Mouse (Mus musculus) forebrain, embryonic 11.5 days (tissue): ENCODE results near the gene Col16a1. TPM values are rescaled to one million over a fixed set of nuclear protein-coding genes. Genes with fewer than 3 reads are reported as not detected.

Source experiments
- ATAC-seq: fragments of 200-750 bp; cut with Nextera tagmentation; replicated peaks from 2 replicates; pipeline ENCODE4 v1.8.0; 2017; ENCODE audit warnings: moderate TSS enrichment; ENCODE audit not compliant: low FRiP score
- DNase-seq: peaks from one replicate; pipeline ENCODE4 v3.0.0-alpha.2; 2017; ENCODE audit warnings: low spot score
- H3K27ac ChIP-seq: fragments of 300-500 bp; sonication (generic); 2 replicates; pipeline ENCODE4 v1.5.1; 2014; ENCODE audit warnings: low read depth, low read length
- H3K27me3 ChIP-seq: fragments of 300-500 bp; sonication (generic); 2 replicates; pipeline ENCODE4 v1.6.1; 2014; ENCODE audit warnings: mild to moderate bottlenecking, low read length, mixed read lengths; ENCODE audit not compliant: control insufficient read depth, insufficient read depth
- H3K36me3 ChIP-seq: fragments of 300-500 bp; sonication (generic); 2 replicates; pipeline ENCODE4 v1.6.1; 2014; ENCODE audit warnings: mild to moderate bottlenecking, low read length, moderate library complexity, mixed read lengths; ENCODE audit not compliant: control insufficient read depth, insufficient read depth
- H3K4me1 ChIP-seq: fragments of 300-500 bp; sonication (generic); replicated peaks from 2 replicates; pipeline ENCODE4 v1.6.1; 2014; ENCODE audit warnings: low read length, mixed read lengths; ENCODE audit not compliant: control insufficient read depth, insufficient read depth
- H3K4me2 ChIP-seq: fragments of 300-500 bp; sonication (generic); 2 replicates; pipeline ENCODE4 v1.6.1; 2014; ENCODE audit warnings: low read depth, mild to moderate bottlenecking, low read length, moderate library complexity, mixed read lengths; ENCODE audit not compliant: severe bottlenecking
- H3K4me3 ChIP-seq: fragments of 300-500 bp; sonication (generic); 2 replicates; pipeline ENCODE4 v1.5.1; 2014; ENCODE audit warnings: low read depth, low read length
- H3K9ac ChIP-seq: fragments of 300-500 bp; sonication (generic); 2 replicates; pipeline ENCODE4 v1.6.1; 2014; ENCODE audit warnings: low read length
- H3K9me3 ChIP-seq: fragments of 300-500 bp; sonication (generic); 2 replicates; pipeline ENCODE4 v1.6.1; 2016; ENCODE audit warnings: low read length, mixed read lengths; ENCODE audit not compliant: control insufficient read depth
- WGBS: fragments of 180-500 bp; shearing (Covaris S2); extraction: QIAGEN DNeasy Blood & Tissue Kit; methylation state at CpG from one replicate; pipeline ENCODE4 v1.1.7; 2014; 5-methylcytosine and 5-hydroxymethylcytosine counted together
- polyA plus RNA-seq: library from polyadenylated mRNA; unstranded; fragments of >200 nt; fragmentation: Nextera tagmentation; extraction: Ambion mirVana; gene quantifications from 2 replicates; pipeline ENCODE4 v1.2.1, GENCODE M21; 2014

The Col16a1 gene
- polyA plus RNA-seq, 1 experiment from 2014 or later: 5.9 TPM

GRCm38 (mm10) chr4:130070523-130070922, 22.9 kb downstream of the Col16a1 start:
- DNase-seq (no peak), ATAC-seq (no peak)
- Histone ChIP-seq H3K27me3 (no peaks in the 10 kb centered on the region), H3K36me3 (no peaks in the 10 kb centered on the region), H3K9ac (no peak overlapping the region), H3K27ac (no peak overlapping the region), H3K4me1 (no peaks in the 10 kb centered on the region), H3K9me3 (no peaks in the 10 kb centered on the region), H3K4me3 (no peak overlapping the region), H3K4me2 (no peak overlapping the region)
- WGBS: 73% methylated on average over 3 of the region's 3 CpGs

- H3K36me3 ChIP-seq: no peaks in the 10 kb centered on the region
- ATAC-seq: no peak
- H3K4me3 ChIP-seq: no peak overlapping the region
- H3K27ac ChIP-seq: no peak overlapping the region
- no peak for DNase-seq
- H3K4me1 ChIP-seq: no peaks in the 10 kb centered on the region
- H3K27me3 ChIP-seq: no peaks in the 10 kb centered on the region
- H3K9ac ChIP-seq: no peak overlapping the region
- 91% methylated on average over 2 of the region's 2 CpGs for whole genome bisulfite sequencing
- no peak overlapping the region for H3K4me2 ChIP-seq
- H3K9me3 ChIP-seq: no peaks in the 10 kb centered on the region
These were observed 24.1 kb downstream of the Col16a1 start for GRCm38 (mm10) chr4:130071758-130072157.

- 86% methylated on average over 4 of the region's 4 CpGs for WGBS
- H3K9me3 ChIP-seq: no peaks in the 10 kb centered on the region
- H3K27me3 ChIP-seq: no peaks in the 10 kb centered on the region
- H3K4me2 ChIP-seq: no peak overlapping the region
- H3K4me3 ChIP-seq: no peak overlapping the region
- no peak overlapping the region for H3K27ac ChIP-seq
- H3K4me1 ChIP-seq: no peaks in the 10 kb centered on the region; the same call in 1 of the 2 replicates
- ATAC-seq (no peak), DNase-seq (no peak)
- no peak overlapping the region for H3K9ac ChIP-seq
- H3K36me3 ChIP-seq: no peaks in the 10 kb centered on the region
These were observed 25.7 kb downstream of the Col16a1 start for GRCm38 (mm10) chr4:130073367-130073766.

- WGBS: 73% methylated on average over 17 of the region's 17 CpGs
- H3K4me2 ChIP-seq: no peak overlapping the region
These were observed 27.3 kb downstream of the Col16a1 start for GRCm38 (mm10) chr4:130074761-130075515.

GRCm38 (mm10) chr4:130076856-130077255, 29.2 kb downstream of the Col16a1 start:
- no peak overlapping the region for H3K4me3 ChIP-seq
- H3K4me2 ChIP-seq: no peak overlapping the region
- no peak overlapping the region for H3K9ac ChIP-seq
- WGBS: 29% methylated on average over 8 of the region's 8 CpGs
- no peak for ATAC-seq
- H3K27me3 ChIP-seq: no peaks in the 10 kb centered on the region
- no peak overlapping the region for H3K27ac ChIP-seq
- no peaks in the 10 kb centered on the region; the same call in 1 of the 2 replicates for H3K4me1 ChIP-seq
- no peak for DNase-seq
- H3K36me3 ChIP-seq: no peaks in the 10 kb centered on the region
- H3K9me3 ChIP-seq: no peaks in the 10 kb centered on the region

More at GRCm38 (mm10) chr4:130074761-130075515, 27.3 kb downstream of the Col16a1 start:
- H3K4me1 ChIP-seq: no peaks in the 10 kb centered on the region; the same call in 1 of the 2 replicates
- H3K27me3 ChIP-seq: no peaks in the 10 kb centered on the region
- no peaks in the 10 kb centered on the region for H3K9me3 ChIP-seq
- H3K36me3 ChIP-seq: no peaks in the 10 kb centered on the region
- H3K27ac ChIP-seq: no peak overlapping the region
- ATAC-seq: no peak
- no peak overlapping the region for H3K4me3 ChIP-seq
- no peak overlapping the region for H3K9ac ChIP-seq
- DNase-seq: no peak

- Histone ChIP-seq H3K9ac (no peak overlapping the region), H3K9me3 (no peaks in the 10 kb centered on the region), H3K4me3 (no peak overlapping the region), H3K4me2 (no peak overlapping the region), H3K27ac (no peak overlapping the region), H3K36me3 (no peaks in the 10 kb centered on the region), H3K27me3 (no peaks in the 10 kb centered on the region), H3K4me1 (no peaks in the 10 kb centered on the region; the same call in 1 of the 2 replicates)
- ATAC-seq (no peak), DNase-seq (no peak)
- 58% methylated on average over 17 of the region's 17 CpGs for WGBS
These were observed 31.3 kb downstream of the Col16a1 start for GRCm38 (mm10) chr4:130078816-130079485.

GRCm38 (mm10) chr4:130079521-130079920, 31.9 kb downstream of the Col16a1 start:
- no peak overlapping the region for H3K4me3 ChIP-seq
- no peaks in the 10 kb centered on the region for H3K36me3 ChIP-seq
- no peak overlapping the region for H3K9ac ChIP-seq
- no peaks in the 10 kb centered on the region; the same call in 1 of the 2 replicates for H3K4me1 ChIP-seq
- WGBS: 59% methylated on average over 3 of the region's 3 CpGs
- ATAC-seq (no peak), DNase-seq (no peak)
- no peaks in the 10 kb centered on the region for H3K9me3 ChIP-seq
- no peaks in the 10 kb centered on the region for H3K27me3 ChIP-seq
- no peak overlapping the region for H3K4me2 ChIP-seq
- H3K27ac ChIP-seq: no peak overlapping the region

- no peaks in the 10 kb centered on the region for H3K27me3 ChIP-seq
- 78% methylated on average over 19 of the region's 19 CpGs for WGBS
- ATAC-seq: no peak
These were observed 33.9 kb downstream of the Col16a1 start for GRCm38 (mm10) chr4:130081345-130082190.

More at GRCm38 (mm10) chr4:130081345-130082190, 33.9 kb downstream of the Col16a1 start:
- Histone ChIP-seq H3K4me2 (no peak overlapping the region), H3K4me1 (no peaks in the 10 kb centered on the region; the same call in 1 of the 2 replicates), H3K36me3 (no peaks in the 10 kb centered on the region), H3K27ac (no peak overlapping the region), H3K9me3 (no peaks in the 10 kb centered on the region), H3K9ac (no peak overlapping the region), H3K4me3 (no peak overlapping the region)
- DNase-seq: no peak
